Mouse (Mus musculus) bone marrow, adult 2 months (tissue): ENCODE results near the gene Cbx2.

Experiments used
- CTCF ChIP-seq: fragments of 200-500 bp; IDR thresholded peaks from 2 replicates; pipeline ENCODE4 v1.5.1; 2011; ENCODE audit warnings: low read length, control low read depth; ENCODE audit not compliant: control insufficient read depth, insufficient read depth
- POLR2A ChIP-seq: fragments of 200-500 bp; IDR thresholded peaks from 2 replicates; pipeline ENCODE4 v1.6.1; 2011; ENCODE audit warnings: low read depth, mild to moderate bottlenecking, control low read depth, low read length, borderline replicate concordance; ENCODE audit not compliant: control insufficient read depth

DNA sequence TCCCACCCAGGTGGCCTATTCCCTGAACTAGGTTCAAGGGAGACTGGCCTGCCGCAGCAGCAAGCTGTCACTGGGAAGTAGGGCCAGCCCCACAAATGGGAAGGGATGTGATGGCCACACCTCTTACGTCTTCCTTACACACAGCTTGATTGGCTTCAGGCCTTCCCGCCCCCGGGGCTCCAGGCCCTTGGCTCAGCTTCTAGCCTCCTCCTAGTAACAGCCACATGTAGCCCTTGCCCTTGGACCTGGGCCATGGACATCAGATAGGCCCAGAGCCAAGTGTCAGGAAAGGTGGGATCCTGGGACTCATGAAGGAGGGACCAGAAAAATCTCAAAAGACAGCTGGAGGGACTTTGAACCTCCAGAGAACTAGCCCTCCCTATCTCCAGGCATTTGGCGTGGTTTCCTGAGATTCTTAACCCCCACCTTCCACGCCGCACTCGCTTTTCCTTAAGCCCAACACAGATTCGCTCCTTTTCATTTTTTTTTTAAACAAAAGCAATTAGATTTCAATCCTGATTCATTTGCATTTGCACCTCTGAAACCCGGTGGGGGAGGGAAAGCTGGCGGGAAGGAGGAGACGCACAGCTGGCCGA is 30.0 kb downstream of the Cbx2 start:
- TF ChIP-seq POLR2A, result no peak
- no peak for TF ChIP-seq CTCF
